Mouse (Mus musculus): ENCODE measurements around the gene Tbc1d8. TPM values are rescaled to one million over a fixed set of nuclear protein-coding genes. Genes with fewer than 3 reads are reported as not detected.

Gene Tbc1d8
- polyA plus RNA-seq, 1 experiment from 2014 or later = 7.3 TPM

DNA sequence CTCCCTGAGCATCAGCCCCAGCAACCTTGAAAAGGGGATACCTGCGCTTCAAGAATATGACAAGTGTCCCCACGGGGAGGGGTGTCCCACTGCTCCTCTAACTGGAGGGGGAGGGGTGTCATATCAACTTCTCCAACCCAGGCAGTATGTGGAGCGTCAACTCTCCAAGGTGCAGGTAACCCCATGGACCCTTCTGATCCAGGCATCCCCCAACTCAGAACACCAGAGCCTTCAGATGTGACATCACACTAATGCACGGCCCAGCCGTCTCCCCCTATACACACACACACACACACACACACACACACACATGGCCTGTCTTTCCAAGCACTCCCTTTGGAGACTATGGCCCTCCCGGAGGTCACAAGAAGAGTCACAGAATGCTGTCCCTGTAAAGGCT is 86.9 kb downstream of the Tbc1d8 start:
- Histone ChIP-seq H3K27me3 (ENCODE audit: insufficient read depth, low read length) (no peaks in the 10 kb centered on the region), H3K9ac (ENCODE audit: low read depth, low read length) (no peak overlapping the region), H3K4me2 (ENCODE audit: low read length) (no peak overlapping the region), H3K4me3 (replicated peaks; ENCODE audit: low read depth, low read length) (no peak overlapping the region), H3K36me3 (ENCODE audit: insufficient read depth, low read length) (0 out of 2 replicates have a peak, but pooled peaks cover 6% of the 10 kb centered on the region), H3K4me1 (replicated peaks; ENCODE audit: insufficient read depth, low read length) (no peaks in the 10 kb centered on the region), H3K27ac (no peak overlapping the region), H3K9me3 (replicated peaks; ENCODE audit: low read length) (no peaks in the 10 kb centered on the region)
- 87% methylated on average over 6 of the region's 6 CpGs for WGBS
- ATAC-seq (replicated peaks; ENCODE audit: low FRiP score, low read depth) = 0 out of 2 replicates have a peak, but pooled peaks have one; percentile 22
- TF ChIP-seq CTCF (IDR thresholded peaks at IDR 0.05; ENCODE audit: low read depth) = no peak
- no peak for DNase-seq (ENCODE audit: low spot score)

DNA sequence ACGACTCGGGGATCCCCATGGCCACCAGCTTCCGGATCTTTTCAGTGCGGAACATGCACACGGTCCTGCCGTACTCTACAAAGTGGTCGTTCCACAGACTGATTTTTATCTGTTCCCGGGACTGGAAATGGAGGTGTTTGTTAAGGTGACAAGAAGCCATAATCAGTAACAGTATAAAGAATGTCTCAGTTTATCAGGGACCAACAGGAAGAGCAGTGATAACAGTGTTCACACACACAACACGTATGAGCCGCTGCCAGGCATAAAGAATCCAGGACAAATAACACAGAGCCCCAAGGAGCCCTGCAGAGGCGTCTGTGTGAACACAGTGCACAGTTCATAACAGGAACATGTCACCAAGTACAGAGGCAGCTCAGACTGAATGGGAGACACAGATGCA is 89.2 kb downstream of the Tbc1d8 start:
- DNase-seq (ENCODE audit: low spot score) (no peak), ATAC-seq (replicated peaks; ENCODE audit: low FRiP score, low read depth) (no peak)
- H3K4me1 ChIP-seq (replicated peaks; ENCODE audit: insufficient read depth, low read length) = no peaks in the 10 kb centered on the region
- WGBS = 83% methylated on average over 11 of the region's 11 CpGs
- H3K36me3 ChIP-seq (ENCODE audit: insufficient read depth, low read length) = 0 out of 2 replicates have a peak, but pooled peaks cover 6% of the 10 kb centered on the region
- H3K4me2 ChIP-seq (ENCODE audit: low read length) = no peak overlapping the region
- no peaks in the 10 kb centered on the region for H3K27me3 ChIP-seq (ENCODE audit: insufficient read depth, low read length)
- no peak overlapping the region for H3K4me3 ChIP-seq (replicated peaks; ENCODE audit: low read depth, low read length)
- no peak for TF ChIP-seq CTCF (IDR thresholded peaks at IDR 0.05; ENCODE audit: low read depth)
- no peak overlapping the region for H3K27ac ChIP-seq
- H3K9me3 ChIP-seq (replicated peaks; ENCODE audit: low read length) = no peaks in the 10 kb centered on the region
- H3K9ac ChIP-seq (ENCODE audit: low read depth, low read length) = no peak overlapping the region

DNA sequence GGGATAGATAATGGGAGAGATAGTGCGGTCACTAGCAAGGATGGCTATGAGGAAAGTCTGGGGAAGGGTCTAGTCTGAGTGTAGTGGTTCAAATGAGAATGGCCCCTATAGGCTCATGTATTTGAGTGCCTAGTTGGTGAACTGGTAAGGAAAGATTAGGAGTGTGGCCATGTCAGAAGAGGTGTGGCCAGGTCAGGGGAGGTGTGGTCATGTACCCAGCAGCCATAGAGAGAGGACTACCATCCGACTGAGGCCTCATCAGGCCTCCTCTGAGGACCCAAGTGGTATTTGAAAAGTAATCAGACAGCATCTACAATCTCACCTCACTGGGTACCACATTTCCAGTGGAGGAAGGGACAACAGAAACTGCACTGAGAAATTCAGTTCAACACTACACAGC is 90.4 kb downstream of the Tbc1d8 start:
- H3K4me3 ChIP-seq (replicated peaks; ENCODE audit: low read depth, low read length) = no peak overlapping the region
- H3K4me2 ChIP-seq (ENCODE audit: low read length) = no peak overlapping the region
- H3K27ac ChIP-seq = no peak overlapping the region
- 84% methylated on average over 2 of the region's 2 CpGs for WGBS
- no peaks in the 10 kb centered on the region for H3K27me3 ChIP-seq (ENCODE audit: insufficient read depth, low read length)
- H3K36me3 ChIP-seq (ENCODE audit: insufficient read depth, low read length) = 0 out of 2 replicates have a peak, but pooled peaks cover 6% of the 10 kb centered on the region
- no peak for TF ChIP-seq CTCF (IDR thresholded peaks at IDR 0.05; ENCODE audit: low read depth)
- H3K9me3 ChIP-seq (replicated peaks; ENCODE audit: low read length) = no peaks in the 10 kb centered on the region
- no peak for ATAC-seq (replicated peaks; ENCODE audit: low FRiP score, low read depth)
- no peak for DNase-seq (ENCODE audit: low spot score)
- H3K9ac ChIP-seq (ENCODE audit: low read depth, low read length) = no peak overlapping the region
- H3K4me1 ChIP-seq (replicated peaks; ENCODE audit: insufficient read depth, low read length) = no peaks in the 10 kb centered on the region

DNA sequence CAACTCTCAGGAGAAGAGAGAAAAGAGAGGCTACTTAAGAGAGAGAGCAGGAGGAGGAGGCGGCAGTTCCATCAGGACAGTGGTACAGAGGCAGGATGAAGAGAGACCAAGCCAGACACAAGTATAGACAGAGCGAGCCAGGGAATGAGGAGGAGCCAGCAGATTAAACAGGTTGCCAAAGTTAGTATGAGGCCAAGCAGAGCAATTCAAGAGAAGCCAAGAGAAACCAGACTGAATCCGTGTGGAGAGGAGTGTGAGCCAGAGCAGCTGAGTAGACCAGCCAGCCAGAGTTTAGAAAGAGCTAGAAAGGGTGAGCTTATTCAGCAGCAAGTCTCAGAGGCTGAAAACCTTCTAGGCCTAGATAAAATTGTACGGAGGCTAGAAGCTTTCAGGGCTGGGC is 91.1 kb downstream of the Tbc1d8 start:
- Histone ChIP-seq H3K9me3 (replicated peaks; ENCODE audit: low read length) (no peaks in the 10 kb centered on the region), H3K4me3 (replicated peaks; ENCODE audit: low read depth, low read length) (no peak overlapping the region), H3K9ac (ENCODE audit: low read depth, low read length) (no peak overlapping the region), H3K4me2 (ENCODE audit: low read length) (no peak overlapping the region), H3K27ac (no peak overlapping the region), H3K4me1 (replicated peaks; ENCODE audit: insufficient read depth, low read length) (no peaks in the 10 kb centered on the region), H3K36me3 (ENCODE audit: insufficient read depth, low read length) (0 out of 2 replicates have a peak, but pooled peaks cover 6% of the 10 kb centered on the region), H3K27me3 (ENCODE audit: insufficient read depth, low read length) (no peaks in the 10 kb centered on the region)
- no peak for TF ChIP-seq CTCF (IDR thresholded peaks at IDR 0.05; ENCODE audit: low read depth)
- DNase-seq (ENCODE audit: low spot score) (no peak), ATAC-seq (replicated peaks; ENCODE audit: low FRiP score, low read depth) (no peak)
- WGBS = 77% methylated on average over 4 of the region's 4 CpGs

DNA sequence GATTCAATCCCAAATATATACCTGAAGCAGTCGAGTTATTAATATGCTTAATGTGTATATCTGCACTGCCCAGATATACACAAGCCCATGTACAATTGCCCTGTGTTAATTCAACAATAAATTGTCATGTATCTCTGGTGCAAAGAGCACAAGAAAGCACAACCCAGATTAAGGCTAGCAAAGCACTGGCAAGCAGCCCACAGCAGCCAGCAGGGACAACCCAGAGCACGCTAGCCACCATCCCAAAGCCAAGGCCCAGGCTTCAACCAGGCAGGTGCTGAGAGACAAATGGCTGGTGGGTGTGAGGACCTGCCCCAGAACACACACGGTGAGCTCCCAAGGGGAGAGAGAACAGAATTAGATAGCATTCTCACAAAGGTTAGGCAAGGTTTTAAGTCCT is 92.1 kb downstream of the Tbc1d8 start:
- ATAC-seq (replicated peaks; ENCODE audit: low FRiP score, low read depth) = no peak
- H3K9me3 ChIP-seq (replicated peaks; ENCODE audit: low read length) = no peaks in the 10 kb centered on the region
- no peak for TF ChIP-seq CTCF (IDR thresholded peaks at IDR 0.05; ENCODE audit: low read depth)
- H3K4me1 ChIP-seq (replicated peaks; ENCODE audit: insufficient read depth, low read length) = no peaks in the 10 kb centered on the region
- H3K27ac ChIP-seq = no peak overlapping the region
- H3K9ac ChIP-seq (ENCODE audit: low read depth, low read length) = no peak overlapping the region
- H3K4me3 ChIP-seq (replicated peaks; ENCODE audit: low read depth, low read length) = no peak overlapping the region
- H3K4me2 ChIP-seq (ENCODE audit: low read length) = no peak overlapping the region
- no peaks in the 10 kb centered on the region for H3K27me3 ChIP-seq (ENCODE audit: insufficient read depth, low read length)
- no peak for DNase-seq (ENCODE audit: low spot score)
- H3K36me3 ChIP-seq (ENCODE audit: insufficient read depth, low read length) = 0 out of 2 replicates have a peak, but pooled peaks cover 6% of the 10 kb centered on the region
- 74% methylated on average over 3 of the region's 3 CpGs for WGBS

DNA sequence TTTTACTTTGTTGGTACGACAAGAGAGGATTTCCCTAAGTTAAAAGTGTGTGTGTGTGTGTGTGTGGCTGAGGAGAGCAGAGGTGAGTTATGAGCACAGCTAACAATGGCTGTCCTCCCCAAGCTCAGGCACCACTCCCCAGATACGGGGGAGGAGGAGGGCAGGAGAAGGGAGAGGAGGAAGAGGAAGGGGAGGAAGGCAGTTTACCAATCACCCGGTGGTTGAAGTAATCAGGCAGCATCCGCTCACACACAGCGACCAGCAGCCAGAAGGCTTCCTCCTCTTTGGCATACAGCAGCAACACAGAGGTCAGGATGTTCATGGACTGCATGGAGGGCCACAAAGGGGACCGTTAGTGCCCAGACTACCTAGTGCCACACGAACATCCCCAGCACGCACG is 93.6 kb downstream of the Tbc1d8 start:
- H3K4me3 ChIP-seq (replicated peaks; ENCODE audit: low read depth, low read length) = no peak overlapping the region
- no peaks in the 10 kb centered on the region for H3K9me3 ChIP-seq (replicated peaks; ENCODE audit: low read length)
- ATAC-seq (replicated peaks; ENCODE audit: low FRiP score, low read depth) (no peak), DNase-seq (ENCODE audit: low spot score) (no peak)
- H3K27ac ChIP-seq = no peak overlapping the region
- H3K9ac ChIP-seq (ENCODE audit: low read depth, low read length) = no peak overlapping the region
- no peaks in the 10 kb centered on the region for H3K27me3 ChIP-seq (ENCODE audit: insufficient read depth, low read length)
- 63% methylated on average over 9 of the region's 9 CpGs for WGBS
- no peaks in the 10 kb centered on the region for H3K4me1 ChIP-seq (replicated peaks; ENCODE audit: insufficient read depth, low read length)
- no peak overlapping the region for H3K4me2 ChIP-seq (ENCODE audit: low read length)
- TF ChIP-seq CTCF (IDR thresholded peaks at IDR 0.05; ENCODE audit: low read depth) = no peak
- 0 out of 2 replicates have a peak, but pooled peaks cover 6% of the 10 kb centered on the region for H3K36me3 ChIP-seq (ENCODE audit: insufficient read depth, low read length)

DNA sequence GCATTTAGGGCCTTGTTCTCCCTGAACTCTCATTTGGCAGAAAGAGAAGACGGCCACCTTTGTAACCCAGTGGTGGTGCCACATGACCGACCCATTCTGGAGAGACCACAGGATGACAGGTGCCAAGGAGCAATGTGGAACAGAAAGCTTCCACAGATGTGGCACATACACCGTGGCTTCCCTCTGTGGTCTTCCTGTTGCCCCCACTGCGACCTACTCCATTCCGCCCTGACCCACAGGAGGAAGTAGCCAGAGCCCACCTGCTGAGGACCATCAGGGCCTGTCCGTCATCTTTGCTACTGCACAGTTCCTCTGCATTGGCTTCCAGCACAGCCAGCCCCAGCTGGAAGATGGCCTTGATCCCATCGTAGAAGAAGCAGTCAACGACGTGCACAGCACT is 97.5 kb downstream of the Tbc1d8 start:
- 83% methylated on average over 9 of the region's 9 CpGs for WGBS
- Histone ChIP-seq H3K9ac (ENCODE audit: low read depth, low read length) (no peak overlapping the region), H3K27me3 (ENCODE audit: insufficient read depth, low read length) (no peaks in the 10 kb centered on the region), H3K4me1 (replicated peaks; ENCODE audit: insufficient read depth, low read length) (no peaks in the 10 kb centered on the region; the same call in 1 of the 2 replicates), H3K4me3 (replicated peaks; ENCODE audit: low read depth, low read length) (no peak overlapping the region), H3K9me3 (replicated peaks; ENCODE audit: low read length) (no peaks in the 10 kb centered on the region), H3K27ac (no peak overlapping the region), H3K4me2 (ENCODE audit: low read length) (no peak overlapping the region), H3K36me3 (ENCODE audit: insufficient read depth, low read length) (no peaks in the 10 kb centered on the region)
- no peak for TF ChIP-seq CTCF (IDR thresholded peaks at IDR 0.05; ENCODE audit: low read depth)
- ATAC-seq (replicated peaks; ENCODE audit: low FRiP score, low read depth) = no peak
- DNase-seq (ENCODE audit: low spot score) = no peak
